Mouse (Mus musculus) splenic B cell, adult 2 months (primary cell): ENCODE data around the gene Plet1.
A peak's percentile ranks its signal among the peaks of the same experiment; 100 is the strongest.

Source experiments
- DNase-seq: peaks from one replicate; pipeline ENCODE4 v3.0.0-alpha.2; 2011; ENCODE audit warnings: low read depth, low spot score
- H3K27me3 ChIP-seq: 2 replicates; pipeline ENCODE4 v1.6.1; 2012; ENCODE audit warnings: mild to moderate bottlenecking, low read length, moderate library complexity, mixed read lengths; ENCODE audit not compliant: control insufficient read depth, poor library complexity, insufficient read depth, severe bottlenecking
- H3K36me3 ChIP-seq: 2 replicates; pipeline ENCODE4 v1.6.1; 2012; ENCODE audit warnings: mild to moderate bottlenecking, low read length, moderate library complexity, mixed read lengths; ENCODE audit not compliant: control insufficient read depth, poor library complexity, insufficient read depth, severe bottlenecking

Plet1 gene

DNA sequence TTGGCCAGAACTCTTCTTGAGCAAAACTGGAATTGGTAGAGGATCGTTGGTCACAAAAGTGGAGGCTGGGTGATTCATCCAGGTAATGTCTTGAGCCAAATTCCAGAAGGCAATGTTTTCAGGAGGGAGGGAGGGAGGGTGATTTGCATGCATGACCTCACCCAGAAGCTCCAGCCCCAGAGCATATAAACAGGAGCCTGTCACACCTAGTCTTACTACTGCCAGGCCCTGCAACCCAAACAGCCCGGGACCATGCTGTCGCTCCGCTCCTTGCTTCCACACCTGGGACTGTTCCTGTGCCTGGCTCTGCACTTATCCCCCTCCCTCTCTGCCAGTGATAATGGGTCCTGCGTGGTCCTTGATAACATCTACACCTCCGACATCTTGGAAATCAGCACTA is at the start of gene Plet1:
TSS of gene Plet1 (plus strand) at position 215 of the 400 bp plus-strand sequence.
- Histone ChIP-seq H3K27me3 (no peaks in the 10 kb centered on the region; the same call in 1 of the 2 replicates), H3K36me3 (no peaks in the 10 kb centered on the region)
- no peak for DNase-seq

GRCm38 (mm10) chr9:50449048-50449447 is 45.3 kb upstream of the Plet1 start:
- Histone ChIP-seq H3K27me3 (no peaks in the 10 kb centered on the region), H3K36me3 (no peaks in the 10 kb centered on the region)
- DNase-seq: no peak

DNA sequence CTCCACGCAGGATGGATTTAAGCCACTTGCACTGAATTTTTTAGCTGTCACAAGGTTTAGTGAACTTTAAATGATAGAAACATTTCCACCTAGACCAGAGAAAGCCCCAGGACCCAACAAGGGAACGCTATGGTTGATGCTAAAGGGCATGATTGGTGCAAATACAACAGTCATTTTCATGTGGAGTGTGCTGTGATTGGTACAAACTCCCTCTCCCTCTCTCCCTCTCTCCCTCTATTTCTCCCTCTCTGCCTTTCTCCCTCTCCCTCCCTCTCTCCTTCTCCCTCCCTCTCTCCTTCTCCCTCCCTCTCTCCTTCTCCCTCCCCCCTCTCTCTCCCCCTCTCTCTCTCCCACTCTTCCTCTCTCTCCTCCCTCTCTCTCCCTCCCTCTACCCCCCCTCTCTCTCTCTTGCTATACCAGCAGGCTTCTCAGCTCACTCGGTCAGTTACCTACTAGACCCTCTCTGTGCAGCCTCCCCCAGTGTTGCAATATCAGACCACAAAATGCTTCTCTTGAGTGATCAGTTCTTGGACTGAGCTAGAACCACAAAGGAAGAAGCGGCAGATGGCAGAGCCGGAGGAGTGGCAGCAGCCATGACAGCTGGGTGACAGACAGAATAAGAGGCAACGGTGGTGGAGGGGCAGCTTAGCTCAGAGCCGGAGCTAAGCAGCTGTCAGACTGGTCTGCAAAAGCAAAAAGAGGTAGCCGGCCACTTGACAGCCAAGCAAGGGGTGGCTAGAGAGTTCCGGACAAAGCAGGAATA is 42.7 kb upstream of the Plet1 start:
- no peaks in the 10 kb centered on the region for H3K36me3 ChIP-seq
- DNase-seq: no peak
- no peaks in the 10 kb centered on the region for H3K27me3 ChIP-seq

DNA sequence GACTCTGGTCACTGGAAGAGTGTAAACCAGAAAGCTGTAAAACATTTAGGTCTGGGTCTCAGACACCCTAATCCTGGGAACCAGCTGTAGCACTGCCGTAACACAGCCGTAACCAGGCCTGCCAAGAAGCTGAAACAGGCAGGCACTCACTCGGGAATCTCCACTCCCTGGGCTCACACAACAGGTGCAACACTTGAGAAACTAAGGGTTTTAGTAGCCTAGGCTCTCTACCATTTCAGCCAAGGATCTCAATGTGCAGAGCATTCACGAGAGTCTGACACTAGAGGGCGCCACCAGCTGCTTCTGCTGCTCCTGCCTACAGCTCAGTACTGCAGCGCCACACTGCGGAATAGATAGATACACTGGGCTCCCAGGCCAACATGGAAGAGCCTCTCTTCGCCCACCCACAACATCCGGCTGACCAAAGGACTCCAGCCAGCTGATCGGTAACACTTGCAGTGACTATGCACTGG is 42.0 kb upstream of the Plet1 start:
- DNase-seq: peak; percentile 85
- Histone ChIP-seq H3K27me3 (no peaks in the 10 kb centered on the region), H3K36me3 (no peaks in the 10 kb centered on the region)

- no peaks in the 10 kb centered on the region for H3K27me3 ChIP-seq
- DNase-seq: no peak
- H3K36me3 ChIP-seq: no peaks in the 10 kb centered on the region
Observed at GRCm38 (mm10) chr9:50457596-50457995, 36.7 kb upstream of the Plet1 start.

- H3K36me3 ChIP-seq: no peaks in the 10 kb centered on the region
Observed at GRCm38 (mm10) chr9:50459537-50459936, 34.8 kb upstream of the Plet1 start.

DNA sequence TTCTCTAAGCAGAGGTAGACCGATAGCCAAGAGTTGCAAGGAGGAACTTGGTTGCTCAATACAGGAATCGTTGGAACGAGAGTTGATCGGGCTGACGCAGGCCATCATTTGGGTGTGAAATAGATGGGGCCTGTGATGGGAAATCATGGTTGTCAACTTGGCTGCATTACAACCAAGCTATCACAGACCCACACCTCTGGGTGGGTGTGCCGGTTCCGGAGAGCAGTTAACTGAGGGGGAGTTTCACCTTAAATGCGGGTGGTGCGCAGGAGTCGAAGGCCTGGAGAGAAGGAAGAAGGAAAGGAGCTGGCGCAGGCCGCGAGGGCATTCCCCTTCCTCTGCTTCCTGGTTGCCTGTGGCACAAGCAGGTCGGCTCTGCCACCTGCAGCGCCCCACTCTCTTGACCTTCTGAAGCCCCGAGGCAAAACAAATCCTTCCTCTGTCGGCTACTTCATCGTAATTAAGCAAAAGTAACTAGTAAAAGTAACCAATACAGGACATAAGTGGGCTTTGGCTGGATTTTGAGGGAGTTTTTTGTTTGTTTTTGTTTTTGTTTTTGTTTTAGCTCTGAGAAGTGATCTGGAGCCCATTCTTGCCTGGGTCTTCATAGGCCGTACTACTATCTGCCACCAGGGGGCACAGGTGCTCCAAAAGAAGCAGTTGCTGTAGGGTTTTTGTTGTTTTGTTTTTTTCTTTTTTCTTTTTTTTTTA is 31.7 kb upstream of the Plet1 start:
- DNase-seq: peak; percentile 79
- H3K36me3 ChIP-seq: no peaks in the 10 kb centered on the region
- H3K27me3 ChIP-seq: no peaks in the 10 kb centered on the region

More at GRCm38 (mm10) chr9:50459537-50459936, 34.8 kb upstream of the Plet1 start:
- DNase-seq: peak; percentile 30
- no peaks in the 10 kb centered on the region for H3K27me3 ChIP-seq

DNA sequence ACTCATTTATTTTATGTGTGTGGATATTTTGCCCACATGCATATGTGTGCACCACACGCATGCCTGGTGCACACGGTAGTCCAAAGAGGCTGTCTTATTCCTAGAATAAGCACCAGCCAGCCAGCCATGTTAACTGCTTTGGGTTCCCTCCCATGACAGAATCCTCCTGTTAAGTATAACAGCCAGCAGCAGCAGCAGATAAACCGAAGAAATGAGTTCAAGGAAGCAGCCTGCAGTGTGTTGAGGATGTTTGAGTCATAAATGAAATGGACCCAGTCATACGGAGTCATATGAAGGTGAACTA is 31.2 kb upstream of the Plet1 start:
- no peak for DNase-seq
- Histone ChIP-seq H3K36me3 (no peaks in the 10 kb centered on the region), H3K27me3 (no peaks in the 10 kb centered on the region)

DNA sequence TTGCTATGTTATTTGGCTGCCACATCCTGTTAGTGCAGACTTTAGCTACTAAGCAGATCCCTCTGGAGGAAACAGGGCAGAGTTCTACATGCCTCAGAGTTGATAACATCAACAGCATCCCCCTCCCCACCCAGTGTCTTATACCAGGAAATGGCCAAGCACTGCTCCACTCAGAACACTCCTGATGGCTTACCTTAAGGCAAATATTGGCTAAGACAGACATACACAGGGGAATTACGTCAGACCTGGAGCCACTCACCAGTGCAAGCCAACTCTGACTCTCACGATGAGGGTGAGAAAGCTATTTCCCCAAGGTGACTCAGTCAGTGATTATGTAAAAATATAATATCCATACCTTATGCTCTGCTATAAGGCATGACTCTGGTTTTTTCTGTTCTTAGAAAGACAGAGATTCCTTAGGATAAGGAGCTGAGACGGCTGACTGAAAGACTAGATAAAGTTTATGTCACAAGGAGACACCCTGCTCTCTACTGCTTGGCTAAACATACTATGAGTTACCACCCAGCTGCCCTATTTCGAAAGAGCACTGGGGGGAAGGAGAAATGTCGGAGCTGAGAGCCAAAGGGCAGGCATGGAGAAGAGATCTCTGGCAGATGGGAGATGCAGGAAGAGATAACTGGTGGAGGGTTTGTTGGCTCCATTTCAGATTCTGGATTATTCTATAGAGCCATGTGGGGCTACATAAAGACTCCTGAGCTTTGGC is 23.8 kb upstream of the Plet1 start:
- Histone ChIP-seq H3K36me3 (no peaks in the 10 kb centered on the region), H3K27me3 (no peaks in the 10 kb centered on the region)
- no peak for DNase-seq

GRCm38 (mm10) chr9:50471181-50471901 is 23.0 kb upstream of the Plet1 start:
- DNase-seq: no peak

GRCm38 (mm10) chr9:50475318-50475717 is 19.0 kb upstream of the Plet1 start:
- no peak for DNase-seq
- no peaks in the 10 kb centered on the region for H3K36me3 ChIP-seq
- H3K27me3 ChIP-seq: no peaks in the 10 kb centered on the region

More at GRCm38 (mm10) chr9:50471181-50471901, 23.0 kb upstream of the Plet1 start:
- Histone ChIP-seq H3K27me3 (no peaks in the 10 kb centered on the region), H3K36me3 (no peaks in the 10 kb centered on the region)

GRCm38 (mm10) chr9:50475745-50476144 is 18.6 kb upstream of the Plet1 start:
- Histone ChIP-seq H3K36me3 (no peaks in the 10 kb centered on the region), H3K27me3 (no peaks in the 10 kb centered on the region)
- no peak for DNase-seq

- DNase-seq: no peak
- no peaks in the 10 kb centered on the region for H3K27me3 ChIP-seq
- H3K36me3 ChIP-seq: no peaks in the 10 kb centered on the region
Observed at GRCm38 (mm10) chr9:50476651-50477050, 17.7 kb upstream of the Plet1 start.

- Histone ChIP-seq H3K27me3 (no peaks in the 10 kb centered on the region), H3K36me3 (no peaks in the 10 kb centered on the region)
- DNase-seq: no peak
Observed at GRCm38 (mm10) chr9:50477270-50477669, 17.1 kb upstream of the Plet1 start.
